Mouse (Mus musculus) megakaryocyte-erythroid progenitor cell, adult 5-6 weeks (primary cell): ENCODE results near the gene Wdr20rt. TPM values are rescaled to one million over a fixed set of nuclear protein-coding genes. Genes with fewer than 3 reads are reported as not detected.

Experiments
- total RNA-seq, 2 experiments: library from RNA; stranded (forward) in 1 of 2; stranded (reverse) in 1 of 2; fragments of 200-1000, 215-1000 nt in 1 of 2; fragments of >200 nt in 1 of 2; fragmentation: Nextera tagmentation in 1 of 2; gene quantifications; 2 replicates each; pipeline ENCODE4 v1.2.3; 2014 to 2017

Gene Wdr20rt
- total RNA-seq, 2 experiments from 2014 or later: not detected

Other genes with a start within 250 kb of the Wdr20rt start
- gene Prpf39, start 189.2 kb upstream of the Wdr20rt start, total RNA-seq (2014; fragmentation: Nextera tagmentation): 69.3 and 74.3 TPM in 2 replicates
- gene Prpf39, start 189.2 kb upstream of the Wdr20rt start, total RNA-seq (2017): 85.1 and 98.6 TPM in 2 replicates
- gene Fkbp3, start 151.5 kb upstream of the Wdr20rt start, total RNA-seq (2014; fragmentation: Nextera tagmentation): 165 and 170 TPM in 2 replicates
- gene Fkbp3, start 151.5 kb upstream of the Wdr20rt start, total RNA-seq (2017): 256 and 286 TPM in 2 replicates
- gene Fancm, start 149.9 kb upstream of the Wdr20rt start, total RNA-seq (2014; fragmentation: Nextera tagmentation): 24.0 and 32.7 TPM in 2 replicates
- 31.4 and 66.6 TPM in 2 replicates for gene Fancm, start 149.9 kb upstream of the Wdr20rt start, total RNA-seq (2017)
- gene Mis18bp1, start 52.9 kb upstream of the Wdr20rt start, total RNA-seq (2014; fragmentation: Nextera tagmentation): 44.5 and 58.8 TPM in 2 replicates
- 51.3 and 52.9 TPM in 2 replicates for gene Mis18bp1, start 52.9 kb upstream of the Wdr20rt start, total RNA-seq (2017)